Mouse (Mus musculus) c-Kit-positive CD71-negative TER-119-negative erythroid progenitor cells, embryonic 14.5 days (primary cell): ENCODE results near the gene Chrm3.
"Not testable (repeated sequence)": the region's sequence is repeated elsewhere in the genome, so short reads cannot be mapped to it uniquely, and the experiment has no call there.

Experiments used
- DNase-seq: peaks from one replicate; pipeline ENCODE4 v3.0.0-alpha.2; 2013; ENCODE audit warnings: low read depth

Gene Chrm3

GRCm38 (mm10) chr13:10360777-10361176, at the start of gene Chrm3:
Gene Chrm3 (minus strand): TSS chr13:10360847.
- DNase-seq, result no peak

DNA sequence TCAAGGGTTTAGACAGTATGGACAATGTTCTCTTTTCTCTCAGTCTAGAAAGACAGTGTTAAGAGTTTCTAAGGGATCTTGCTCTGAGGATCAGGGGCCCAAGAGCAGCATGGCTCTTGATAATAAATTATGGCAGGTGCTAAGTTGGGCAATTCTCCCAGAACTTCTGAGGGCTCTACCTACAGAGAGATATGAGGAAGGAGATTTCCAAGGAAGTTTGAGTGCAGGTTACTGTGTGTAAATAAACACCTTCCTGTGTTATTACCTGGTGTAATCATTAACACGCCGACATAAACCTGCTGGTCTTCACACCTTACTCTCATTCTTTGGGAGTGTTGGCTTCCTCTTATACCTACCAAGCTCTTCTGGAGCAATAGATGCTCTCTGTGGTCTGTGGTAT, 33.7 kb upstream of the Chrm3 start:
- DNase-seq, result no peak

- DNase-seq, result not testable (repeated sequence)
Observed at GRCm38 (mm10) chr13:10375487-10375886, 14.8 kb upstream of the Chrm3 start.

- DNase-seq, result no peak
Observed at GRCm38 (mm10) chr13:10360199-10360694, 400 bp downstream of the Chrm3 start.

DNA sequence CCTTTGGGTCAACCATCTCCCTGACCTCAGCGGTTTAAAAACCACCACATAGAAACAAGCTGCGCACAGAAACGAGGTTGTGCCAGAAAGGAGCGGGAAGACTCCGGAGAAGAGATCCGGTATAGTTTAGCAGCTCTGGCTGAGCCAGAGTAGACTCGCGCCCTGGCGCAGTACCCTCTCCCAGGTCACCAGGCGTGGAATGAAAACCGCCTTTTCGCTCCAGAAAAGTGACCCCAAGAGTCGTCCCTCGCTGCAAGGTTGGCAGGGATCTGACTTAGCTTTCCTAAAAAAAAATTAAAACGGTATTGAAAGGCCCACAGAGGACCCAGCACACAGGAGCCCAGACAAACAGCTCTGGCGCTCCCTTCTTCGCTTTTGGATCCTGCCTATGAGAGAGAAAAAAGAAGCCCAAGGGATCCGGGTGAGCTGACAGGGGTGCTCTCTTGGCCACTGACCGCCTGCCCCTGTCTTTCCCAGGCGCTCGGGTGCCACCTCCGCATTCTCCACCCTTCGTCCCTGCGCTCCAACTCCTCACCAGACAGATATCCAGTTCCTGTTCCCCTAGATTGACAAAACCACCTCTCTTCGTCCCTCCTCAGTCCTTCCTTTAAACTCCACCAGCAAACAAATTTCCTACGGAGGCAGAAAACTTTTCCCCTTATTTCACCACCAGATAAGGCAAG, 990 bp downstream of the Chrm3 start:
- no peak for DNase-seq

DNA sequence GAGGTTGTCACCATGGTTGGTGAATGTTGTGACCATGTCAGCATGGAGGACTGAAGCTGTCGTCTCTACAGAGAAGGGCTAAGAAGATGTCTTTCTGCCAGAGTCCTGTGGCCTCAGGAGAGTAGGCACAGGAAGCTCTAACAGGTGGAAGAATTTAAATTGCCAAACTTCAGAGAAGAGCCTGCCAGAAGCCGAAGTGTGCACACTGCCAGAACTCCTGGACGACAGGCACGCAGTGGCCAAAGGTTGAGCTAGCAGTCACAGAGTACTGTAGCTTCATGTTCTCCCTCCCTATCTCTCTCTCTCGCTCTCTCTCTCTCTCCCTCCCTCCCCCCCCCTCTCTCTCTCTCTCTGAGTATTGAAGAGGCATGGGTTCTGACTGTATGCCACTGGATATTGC, 4.9 kb downstream of the Chrm3 start:
- no peak for DNase-seq

DNA sequence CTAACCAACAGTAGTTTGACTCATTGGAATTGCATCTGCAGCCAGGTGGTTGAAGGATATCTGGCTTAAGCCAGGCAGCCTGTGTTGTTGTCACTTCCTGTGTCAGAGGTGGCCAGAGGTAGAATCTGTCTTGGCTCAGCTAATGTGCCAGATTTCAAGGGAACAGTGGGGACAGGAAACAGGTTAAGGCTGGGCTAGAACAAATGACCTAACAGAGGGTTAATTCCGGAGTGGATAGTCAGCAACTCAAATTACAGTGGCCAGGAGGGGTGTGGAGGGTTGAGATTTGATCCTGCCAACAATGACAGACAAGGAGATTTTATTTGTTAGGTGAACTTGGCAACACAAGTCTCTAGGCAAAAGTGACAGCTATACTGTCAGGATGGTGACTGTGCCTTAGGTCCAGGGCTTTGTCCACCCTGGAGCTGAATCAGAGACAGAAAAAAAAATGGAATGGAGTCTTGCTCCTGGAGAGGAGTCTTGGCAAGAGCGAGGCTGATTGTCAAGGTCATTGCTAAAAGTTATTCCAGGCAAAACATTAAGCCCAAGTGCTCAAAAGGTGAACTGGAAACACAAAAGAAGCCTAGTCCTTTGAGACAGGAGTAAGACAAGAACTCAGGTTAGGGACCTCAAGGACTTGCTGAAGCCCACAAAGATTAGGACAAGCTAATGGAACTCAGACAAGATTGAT, 5.6 kb downstream of the Chrm3 start:
- no peak for DNase-seq

GRCm38 (mm10) chr13:10352141-10352540, 8.5 kb downstream of the Chrm3 start:
- DNase-seq, result no peak

DNA sequence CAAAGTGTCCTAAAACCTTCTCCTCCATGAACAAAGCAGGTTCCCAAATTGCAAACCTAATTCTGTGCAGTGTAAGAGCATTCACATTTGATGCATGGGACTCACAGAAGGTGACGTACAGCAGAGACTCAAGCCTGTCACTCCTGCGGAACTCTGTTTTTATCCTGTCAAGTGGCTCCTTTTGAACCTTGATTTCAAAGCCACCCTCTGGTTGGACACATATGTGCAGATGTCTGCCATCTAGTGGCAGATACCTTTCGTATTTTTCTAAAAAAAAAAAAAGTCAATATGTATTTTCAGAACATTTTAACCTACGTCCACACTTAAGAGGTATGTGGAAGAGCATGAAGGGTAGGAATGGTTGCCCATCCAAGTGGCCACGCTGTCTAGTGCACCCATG, 16.3 kb downstream of the Chrm3 start:
- no peak for DNase-seq

GRCm38 (mm10) chr13:10335558-10335957, 25.1 kb downstream of the Chrm3 start:
- no peak for DNase-seq

GRCm38 (mm10) chr13:10332762-10333161, 27.9 kb downstream of the Chrm3 start:
- DNase-seq, result no peak

DNA sequence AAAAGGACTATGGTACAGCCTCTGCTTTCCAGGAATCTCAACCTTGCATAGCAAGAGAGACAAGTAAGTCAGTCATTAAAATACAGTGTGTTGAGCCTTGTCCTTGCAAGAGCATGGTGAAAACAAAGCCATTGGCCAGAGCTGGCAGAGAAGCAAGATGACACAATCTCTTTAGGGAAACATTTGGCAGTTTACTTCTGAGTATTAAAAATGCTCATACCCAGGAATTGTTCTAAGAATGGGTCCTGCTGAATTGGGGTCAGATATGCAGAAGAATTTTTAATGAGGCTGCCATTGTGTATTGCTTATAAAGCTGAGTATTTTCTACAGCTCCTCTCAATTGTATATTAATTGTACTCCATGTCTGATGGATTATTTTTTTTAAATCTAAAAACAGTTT, 50.8 kb downstream of the Chrm3 start:
- DNase-seq, result no peak

- no peak for DNase-seq
Observed at GRCm38 (mm10) chr13:10295160-10295559, 65.5 kb downstream of the Chrm3 start.

DNA sequence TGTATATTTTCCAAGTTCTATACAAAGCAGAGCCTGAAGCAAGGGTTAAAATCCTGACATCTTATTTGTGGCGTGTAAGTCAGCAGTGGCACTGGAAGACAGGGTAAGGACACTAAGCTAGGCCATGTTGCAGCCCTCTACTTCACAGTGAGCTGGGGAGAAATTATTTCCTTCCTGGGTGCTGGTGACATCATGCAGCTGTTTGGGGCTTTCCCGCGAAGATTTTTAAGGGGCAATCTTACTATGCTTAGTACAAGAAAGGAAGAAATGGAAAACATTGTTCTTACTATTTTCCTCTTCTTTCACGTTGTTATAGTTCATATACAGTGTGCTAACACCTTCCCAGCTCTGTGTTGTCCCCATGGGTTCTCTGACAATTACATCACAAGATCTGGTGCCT, 76.3 kb downstream of the Chrm3 start:
- no peak for DNase-seq

DNA sequence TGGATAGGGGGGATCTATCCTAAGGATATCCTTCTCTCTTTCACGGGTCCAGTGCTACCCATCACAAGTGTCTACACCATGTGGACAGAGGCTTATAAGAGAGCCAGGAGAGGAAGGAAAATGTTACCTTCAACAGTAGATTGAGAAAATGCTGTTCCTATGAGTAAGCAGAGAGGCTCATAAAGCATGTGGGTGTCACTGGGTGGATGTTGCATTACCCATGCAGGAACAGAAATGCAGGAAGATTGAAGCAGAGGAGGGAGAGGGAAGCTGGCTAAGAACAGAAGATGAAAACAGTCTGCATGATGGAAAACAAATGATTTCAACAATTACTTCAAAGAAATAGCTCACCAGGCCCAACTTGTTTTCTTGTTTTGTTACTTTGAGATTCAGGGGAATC, 85.7 kb downstream of the Chrm3 start:
- DNase-seq, result no peak

GRCm38 (mm10) chr13:10263784-10264183, 96.9 kb downstream of the Chrm3 start:
- no peak for DNase-seq

GRCm38 (mm10) chr13:10253049-10253448, 107.6 kb downstream of the Chrm3 start:
- DNase-seq, result peak; percentile 22

GRCm38 (mm10) chr13:10251499-10252179, 109.0 kb downstream of the Chrm3 start:
- DNase-seq, result no peak

- no peak for DNase-seq
Observed at GRCm38 (mm10) chr13:10244243-10244998, 116.2 kb downstream of the Chrm3 start.

DNA sequence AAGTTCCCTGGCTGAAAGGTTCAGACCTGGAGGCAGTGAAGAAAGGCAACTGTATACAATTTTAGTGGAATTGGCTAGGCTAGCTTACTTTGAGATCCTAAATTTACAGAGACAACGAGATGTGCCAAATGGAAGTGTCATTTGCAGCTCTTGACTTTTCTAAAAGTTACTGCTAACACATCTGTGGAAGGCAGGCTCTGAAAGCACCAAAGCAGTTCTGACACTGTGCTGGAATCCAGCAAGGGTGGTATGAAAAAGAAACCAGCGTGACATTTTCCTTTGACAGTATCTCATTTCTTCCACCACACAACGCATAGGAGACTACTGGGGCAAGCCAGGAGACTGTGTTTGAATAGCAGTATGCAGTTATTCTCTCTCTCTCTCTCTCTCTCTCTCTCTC, 120.4 kb downstream of the Chrm3 start:
- no peak for DNase-seq

DNA sequence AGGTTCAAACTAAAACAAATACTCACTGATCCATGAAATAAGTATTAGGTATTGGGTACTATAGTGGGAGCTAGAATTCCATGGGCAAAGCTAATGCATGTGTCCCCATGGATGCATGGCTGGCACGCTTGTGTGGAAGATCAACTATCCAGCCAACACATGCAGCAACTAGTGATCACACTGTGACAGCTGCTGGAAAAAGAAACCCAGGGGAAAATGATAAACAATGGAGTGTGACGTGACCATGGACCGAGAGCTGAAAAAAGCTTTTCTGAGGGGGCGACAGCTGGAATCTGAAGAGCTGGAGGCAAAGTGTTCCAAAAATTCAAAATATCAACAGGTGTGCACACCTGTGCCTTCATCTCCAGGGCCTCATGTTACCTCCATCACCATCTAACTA, 120.8 kb downstream of the Chrm3 start:
- DNase-seq, result no peak

DNA sequence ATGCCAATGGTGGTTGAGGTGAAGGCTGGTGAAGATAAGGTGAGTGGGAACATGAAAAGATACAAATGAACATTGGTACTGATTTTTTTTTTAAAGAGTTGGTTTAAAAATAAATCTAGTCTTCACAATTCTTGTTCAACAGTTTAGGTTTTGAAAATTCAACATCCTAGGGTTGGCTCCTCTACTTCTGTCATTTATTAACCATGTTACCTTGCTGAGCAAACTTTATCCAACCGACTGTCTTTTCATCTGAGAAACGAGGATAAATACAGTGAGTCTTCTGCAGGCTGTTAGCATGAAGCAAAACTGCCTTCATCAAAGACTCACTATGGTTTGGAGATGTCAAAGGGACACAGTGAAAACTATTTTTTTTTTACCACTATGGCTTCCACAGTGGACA, 123.0 kb downstream of the Chrm3 start:
- no peak for DNase-seq
